In genomic region chr11:121441653-121442052, GRCm38 (mm10) we compare ENCODE assay signal across 21 mouse cellular contexts. TPM values are rescaled to one million over a fixed set of nuclear protein-coding genes. Genes with fewer than 3 reads are reported as not detected.
DNase-seq lines count a peak whose midpoint lies in the region; ATAC-seq and TF ChIP-seq lines count a peak whose summit lies in the region.
"Had no signal": no experiment of that assay in that cellular context is flagged by ENCODE, and none has a peak within 500 bp of the region (broad histone marks: within the 10 kb centered on the region; RNA-seq: fewer than 3 reads in every experiment).

No protein-coding gene starts in this region.

- ATAC-seq in erythroblast, adult 5-6 weeks (replicated peaks; ENCODE audit: low FRiP score, poor library complexity, severe bottlenecking): no peak
- ATAC-seq: activated CD4-positive, CD25-positive, alpha-beta regulatory T cell, adult 4 months; forebrain, embryonic 14.5 days; forebrain, embryonic 16.5 days; Patski had no signal

- no peaks in the 10 kb centered on the region for H3K27me3 ChIP-seq in myocyte (ENCODE audit: control insufficient read depth, insufficient read depth, insufficient read length)
- H3K27me3 ChIP-seq: embryonic facial prominence, embryonic 12.5 days had no signal

- H3K36me3 ChIP-seq in myocyte (ENCODE audit: control insufficient read depth, insufficient read depth): no peaks in the 10 kb centered on the region
- H3K36me3 ChIP-seq: embryonic facial prominence, embryonic 10.5 days; embryonic facial prominence, embryonic 12.5 days; forebrain, embryonic 10.5 days; forebrain, embryonic 12.5 days had no signal

- no peak overlapping the region for H3ac ChIP-seq in myocyte (ENCODE audit: control insufficient read depth, insufficient read length)

- no peaks in the 10 kb centered on the region for H3K79me2 ChIP-seq in myocyte (ENCODE audit: control insufficient read depth, insufficient read depth)

- no peak for TF ChIP-seq POLR2A in myocyte (IDR thresholded peaks at IDR 0.05; ENCODE audit: insufficient read length, low read depth)

- peak; percentile 65 for DNase-seq in 3134 (ENCODE audit: extremely low read depth, insufficient read length, low spot score)
- DNase-seq in 3T3-L1 (ENCODE audit: low read depth, low spot score): peak; percentile 62
- no peak for DNase-seq in urinary bladder, postnatal 36 days (ENCODE audit: low spot score in 2 of 2)
- DNase-seq: adrenal gland, adult 8-10 months; adrenal gland, postnatal 14 days; adrenal gland, postnatal 36 days; cerebellum, adult 2 months; cerebellum, adult 9-10 months; cerebellum, postnatal 25 days had no signal

- no peak overlapping the region for H3K4me3 ChIP-seq in myocyte
- H3K4me3 ChIP-seq: embryonic facial prominence, embryonic 10.5 days; embryonic facial prominence, embryonic 12.5 days; erythroblast, embryonic 14.5 days; forebrain, embryonic 10.5 days; forebrain, embryonic 12.5 days had no signal

- peak overlapping the region; percentile 48 for H3K4me2 ChIP-seq in myocyte (ENCODE audit: low read depth)
- H3K4me2 ChIP-seq: embryonic facial prominence, embryonic 12.5 days; forebrain, embryonic 12.5 days had no signal

TF ChIP-seq in myocyte, 11 proteins besides CTCF, POLR2A, EP300 and RAD21:
- TF ChIP-seq MYOG (IDR thresholded peaks at IDR 0.05; ENCODE audit: control insufficient read depth in 1 of 3, insufficient read depth in 1 of 3, insufficient read length in 2 of 3, low read depth in 2 of 3): peak in 2 of 3 experiments; percentile 40 to 59
- TF ChIP-seq POLR2AphosphoS2 (IDR thresholded peaks at IDR 0.05; ENCODE audit: insufficient read length, low read depth): no peak
- no peak for TF ChIP-seq CEBPB (IDR thresholded peaks at IDR 0.05; ENCODE audit: insufficient read depth, poor library complexity, severe bottlenecking)
- no peak for TF ChIP-seq SRF (IDR thresholded peaks at IDR 0.05; ENCODE audit: control insufficient read depth, insufficient read length, low read depth)
- TF ChIP-seq TCF3 (IDR thresholded peaks at IDR 0.05; ENCODE audit: insufficient read length, low read depth): no peak
- peak; percentile 67 for TF ChIP-seq TCF12 (IDR thresholded peaks at IDR 0.05; ENCODE audit: insufficient read depth, poor library complexity, severe bottlenecking)
- no peak for TF ChIP-seq REST (IDR thresholded peaks at IDR 0.05; ENCODE audit: insufficient read depth, insufficient read length)
- no peak for TF ChIP-seq E2F4 (IDR thresholded peaks at IDR 0.05; ENCODE audit: insufficient read depth)
- TF ChIP-seq USF1 (IDR thresholded peaks at IDR 0.05; ENCODE audit: low read depth): no peak
- TF ChIP-seq MYOD1 (IDR thresholded peaks at IDR 0.05; ENCODE audit: control insufficient read depth in 1 of 3, insufficient read length in 2 of 3, low read depth in 2 of 3): peak in 2 of 3 experiments; percentile 42 to 60
- TF ChIP-seq MAX (IDR thresholded peaks at IDR 0.05; ENCODE audit: low read depth): no peak

RNA-seq across cellular contexts. Expression of gene Fn3k, which starts 6.9 kb away (rescaled TPM):
- polyA plus RNA-seq in myocyte (2012; fragmentation: generic; extraction: Trizol): 28.9 TPM
- 159 and 182 TPM in 2 replicates for total RNA-seq in erythroblast, adult 5-6 weeks (2015; ENCODE audit: low replicate concordance)
- 220 and 265 TPM in 2 replicates for total RNA-seq in erythroblast, adult 5-6 weeks (2017; ENCODE audit: low replicate concordance)

RNA-seq across cellular contexts. Expression of gene Tbcd, which starts 10.1 kb away (rescaled TPM):
- 111 TPM for polyA plus RNA-seq in myocyte (2012; fragmentation: generic; extraction: Trizol)
- total RNA-seq in erythroblast, adult 5-6 weeks (2015; ENCODE audit: low replicate concordance): 67.3 and 91.8 TPM in 2 replicates
- total RNA-seq in erythroblast, adult 5-6 weeks (2017; ENCODE audit: low replicate concordance): 76.7 and 101 TPM in 2 replicates

RNA-seq across cellular contexts. Expression of gene Fn3krp, which starts 20.5 kb away (rescaled TPM):
- 5.7 TPM for polyA plus RNA-seq in myocyte (2012; fragmentation: generic; extraction: Trizol)
- 76.1 and 78.2 TPM in 2 replicates for total RNA-seq in erythroblast, adult 5-6 weeks (2015; ENCODE audit: low replicate concordance)
- total RNA-seq in erythroblast, adult 5-6 weeks (2017; ENCODE audit: low replicate concordance): 150 and 165 TPM in 2 replicates

RNA-seq across cellular contexts. Expression of gene Rab40b, which starts 53.6 kb away (rescaled TPM):
- 13.5 TPM for polyA plus RNA-seq in myocyte (2012; fragmentation: generic; extraction: Trizol)
- total RNA-seq in erythroblast, adult 5-6 weeks (2015; ENCODE audit: low replicate concordance): not detected in 2 replicates
- not detected in 2 replicates for total RNA-seq in erythroblast, adult 5-6 weeks (2017; ENCODE audit: low replicate concordance)
- total RNA-seq: ES-E14 had no signal
- polyA plus RNA-seq: activated CD4-positive, CD25-positive, alpha-beta regulatory T cell, adult 4 months had no signal

Comparison
In these comparisons a context has a peak if more than half of its experiments do, and no peak if none do; other contexts are left out.
1. DNase-seq: peak in 3134 (single experiment) and 3T3-L1 (single experiment); none in urinary bladder, postnatal 36 days (0 of 2).